Mouse (Mus musculus) lung, embryonic 16.5 days (tissue): ENCODE measurements around the gene Fam227a. TPM values are rescaled to one million over a fixed set of nuclear protein-coding genes. Genes with fewer than 3 reads are reported as not detected.

ENCODE experiments used
- ATAC-seq: fragments of 200-750 bp; cut with Nextera tagmentation; 2 replicates; pipeline ENCODE4 v1.8.0; 2017; ENCODE audit warnings: low read depth, mild to moderate bottlenecking, moderate library complexity
- H3K27ac ChIP-seq: fragments of 300-500 bp; sonication (generic); 2 replicates; pipeline ENCODE4 v1.5.1; 2014; ENCODE audit warnings: mild to moderate bottlenecking, control low read depth, low read length
- H3K27me3 ChIP-seq: fragments of 300-500 bp; sonication (generic); 2 replicates; pipeline ENCODE4 v1.6.1; 2014; ENCODE audit warnings: low read depth, low read length, mixed read lengths; ENCODE audit not compliant: control insufficient read depth, insufficient read depth
- H3K36me3 ChIP-seq: fragments of 300-500 bp; sonication (generic); 2 replicates; pipeline ENCODE4 v1.6.1; 2014; ENCODE audit warnings: low read length; ENCODE audit not compliant: control insufficient read depth, insufficient read depth
- H3K4me1 ChIP-seq: fragments of 300-500 bp; sonication (generic); replicated peaks from 2 replicates; pipeline ENCODE4 v1.6.1; 2014; ENCODE audit warnings: low read length, mixed read lengths; ENCODE audit not compliant: control insufficient read depth, insufficient read depth
- H3K4me2 ChIP-seq: fragments of 300-500 bp; sonication (generic); 2 replicates; pipeline ENCODE4 v1.6.1; 2014; ENCODE audit warnings: low read depth, low read length, control low read depth
- H3K4me3 ChIP-seq: fragments of 300-500 bp; sonication (generic); 2 replicates; pipeline ENCODE4 v1.5.1; 2014; ENCODE audit warnings: mild to moderate bottlenecking, low read length, control low read depth
- H3K9ac ChIP-seq: fragments of 300-500 bp; sonication (generic); 2 replicates; pipeline ENCODE4 v1.6.1; 2014; ENCODE audit warnings: low read length, control low read depth
- H3K9me3 ChIP-seq: fragments of 300-500 bp; sonication (generic); 2 replicates; pipeline ENCODE4 v1.6.1; 2016; ENCODE audit warnings: low read length; ENCODE audit not compliant: control insufficient read depth
- WGBS: fragments of 180-500 bp; shearing (Covaris S2); extraction: QIAGEN DNeasy Blood & Tissue Kit; methylation state at CpG from one replicate; pipeline ENCODE4 v1.1.7; 2014; 5-methylcytosine and 5-hydroxymethylcytosine counted together
- polyA plus RNA-seq: library from polyadenylated mRNA; unstranded; fragments of >200 nt; fragmentation: Nextera tagmentation; extraction: Ambion mirVana; gene quantifications from 2 replicates; pipeline ENCODE4 v1.2.1, GENCODE M21; 2015

Fam227a gene
- polyA plus RNA-seq, 1 experiment from 2014 or later = 1.4 TPM

GRCm38 (mm10) chr15:79645483-79645882 lies 13.3 kb downstream of the Fam227a start:
- Histone ChIP-seq H3K36me3 (no peaks in the 10 kb centered on the region), H3K4me2 (no peak overlapping the region), H3K9me3 (no peaks in the 10 kb centered on the region), H3K27me3 (no peaks in the 10 kb centered on the region), H3K9ac (no peak overlapping the region), H3K4me3 (no peak overlapping the region), H3K27ac (no peak overlapping the region), H3K4me1 (no peaks in the 10 kb centered on the region)
- no peak for ATAC-seq
- WGBS = 83% methylated on average over 2 of the region's 2 CpGs

GRCm38 (mm10) chr15:79641135-79641817 lies 17.5 kb downstream of the Fam227a start:
- Histone ChIP-seq H3K4me1 (no peaks in the 10 kb centered on the region), H3K27me3 (no peaks in the 10 kb centered on the region), H3K36me3 (no peaks in the 10 kb centered on the region), H3K27ac (no peak overlapping the region), H3K9ac (no peak overlapping the region), H3K4me3 (no peak overlapping the region), H3K4me2 (no peak overlapping the region), H3K9me3 (no peaks in the 10 kb centered on the region)
- ATAC-seq = no peak
- 48% methylated on average over 12 of the region's 12 CpGs for WGBS

GRCm38 (mm10) chr15:79630471-79630870 lies 28.3 kb downstream of the Fam227a start:
- peaks cover 12% of the 10 kb centered on the region for H3K36me3 ChIP-seq
- no peaks in the 10 kb centered on the region for H3K27me3 ChIP-seq
- WGBS = 51% methylated on average over 2 of the region's 2 CpGs
- no peaks in the 10 kb centered on the region for H3K4me1 ChIP-seq
- H3K9ac ChIP-seq = no peak overlapping the region
- H3K27ac ChIP-seq = no peak overlapping the region
- H3K9me3 ChIP-seq = no peaks in the 10 kb centered on the region
- no peak for ATAC-seq
- H3K4me2 ChIP-seq = no peak overlapping the region
- no peak overlapping the region for H3K4me3 ChIP-seq

GRCm38 (mm10) chr15:79619770-79620414 lies 38.9 kb downstream of the Fam227a start:
- Histone ChIP-seq H3K4me1 (no peaks in the 10 kb centered on the region), H3K36me3 (peaks cover 3% of the 10 kb centered on the region; the same call in 1 of the 2 replicates), H3K27me3 (no peaks in the 10 kb centered on the region), H3K4me2 (no peak overlapping the region), H3K4me3 (no peak overlapping the region), H3K9ac (no peak overlapping the region), H3K27ac (no peak overlapping the region), H3K9me3 (no peaks in the 10 kb centered on the region)
- 67% methylated on average over 11 of the region's 11 CpGs for WGBS
- no peak for ATAC-seq

- Histone ChIP-seq H3K9ac (no peak overlapping the region), H3K27ac (no peak overlapping the region), H3K27me3 (no peaks in the 10 kb centered on the region), H3K36me3 (peaks cover 3% of the 10 kb centered on the region; the same call in 1 of the 2 replicates), H3K9me3 (no peaks in the 10 kb centered on the region), H3K4me2 (no peak overlapping the region), H3K4me1 (no peaks in the 10 kb centered on the region), H3K4me3 (no peak overlapping the region)
- ATAC-seq = no peak
- 75% methylated on average over 7 of the region's 7 CpGs for WGBS
These were observed 40.3 kb downstream of the Fam227a start for GRCm38 (mm10) chr15:79618456-79618855.

GRCm38 (mm10) chr15:79617135-79617534 lies 41.6 kb downstream of the Fam227a start:
- no peaks in the 10 kb centered on the region for H3K9me3 ChIP-seq
- H3K4me1 ChIP-seq = no peaks in the 10 kb centered on the region
- H3K4me2 ChIP-seq = no peak overlapping the region
- H3K36me3 ChIP-seq = no peaks in the 10 kb centered on the region; the same call in 1 of the 2 replicates
- WGBS = 82% methylated on average over 11 of the region's 11 CpGs
- H3K4me3 ChIP-seq = no peak overlapping the region
- H3K27ac ChIP-seq = no peak overlapping the region
- H3K27me3 ChIP-seq = no peaks in the 10 kb centered on the region
- ATAC-seq = no peak
- H3K9ac ChIP-seq = no peak overlapping the region

- no peak overlapping the region for H3K4me3 ChIP-seq
- H3K27ac ChIP-seq = no peak overlapping the region
- H3K4me1 ChIP-seq = no peaks in the 10 kb centered on the region
- H3K36me3 ChIP-seq = no peaks in the 10 kb centered on the region; the same call in 1 of the 2 replicates
- no peak for ATAC-seq
- H3K9ac ChIP-seq = no peak overlapping the region
- H3K4me2 ChIP-seq = no peak overlapping the region
- 75% methylated on average over 5 of the region's 5 CpGs for WGBS
- H3K27me3 ChIP-seq = no peaks in the 10 kb centered on the region
- H3K9me3 ChIP-seq = no peaks in the 10 kb centered on the region
These were observed 42.0 kb downstream of the Fam227a start for GRCm38 (mm10) chr15:79616729-79617128.

- Histone ChIP-seq H3K9ac (no peak overlapping the region), H3K4me1 (no peaks in the 10 kb centered on the region), H3K9me3 (no peaks in the 10 kb centered on the region), H3K4me3 (no peak overlapping the region), H3K27me3 (no peaks in the 10 kb centered on the region), H3K27ac (no peak overlapping the region), H3K36me3 (no peaks in the 10 kb centered on the region; the same call in 1 of the 2 replicates), H3K4me2 (no peak overlapping the region)
- 64% methylated on average over 7 of the region's 7 CpGs for WGBS
- ATAC-seq = no peak
These were observed 43.3 kb downstream of the Fam227a start for GRCm38 (mm10) chr15:79615501-79615900.

- ATAC-seq = no peak
- WGBS = 90% methylated on average over 2 of the region's 2 CpGs
- Histone ChIP-seq H3K4me2 (no peak overlapping the region), H3K36me3 (no peaks in the 10 kb centered on the region; the same call in 1 of the 2 replicates), H3K9ac (no peak overlapping the region), H3K27ac (no peak overlapping the region), H3K4me3 (no peak overlapping the region), H3K27me3 (no peaks in the 10 kb centered on the region), H3K9me3 (no peaks in the 10 kb centered on the region), H3K4me1 (no peaks in the 10 kb centered on the region; the same call in 1 of the 2 replicates)
These were observed 49.5 kb downstream of the Fam227a start for GRCm38 (mm10) chr15:79609226-79609625.
